Mouse (Mus musculus) MEL (cell line): Measurements from ENCODE around the gene Gucd1.

ENCODE experiments used
- CTCF ChIP-seq, 3 experiments: IDR thresholded peaks in 2 of 3; conservative IDR thresholded peaks in 1 of 3; 2 replicates each; pipeline ENCODE4 v1.5.1; 2011 to 2012; ENCODE audit warnings: low read length in 3 of 3, low read depth in 2 of 3, mild to moderate bottlenecking in 2 of 3, improper control_type of control experiment in 1 of 3, inconsistent platforms in 1 of 3, mixed read lengths in 1 of 3, moderate library complexity in 1 of 3; ENCODE audit not compliant: control insufficient read depth in 1 of 3, insufficient read depth in 1 of 3, poor library complexity in 1 of 3, severe bottlenecking in 1 of 3
- E2F4 ChIP-seq: IDR thresholded peaks from 2 replicates; pipeline ENCODE4 v1.6.1; 2011; ENCODE audit warnings: low read depth, low read length, improper control_type of control experiment, borderline replicate concordance
- MAFK ChIP-seq: IDR thresholded peaks from 2 replicates; pipeline ENCODE4 v1.6.1; 2011; ENCODE audit warnings: low read depth, mild to moderate bottlenecking, low read length, improper control_type of control experiment, borderline replicate concordance
- UBTF ChIP-seq: IDR thresholded peaks from 2 replicates; pipeline ENCODE4 v1.6.1; 2012; ENCODE audit warnings: low read depth, mild to moderate bottlenecking, inconsistent platforms, low read length, improper control_type of control experiment, moderate library complexity, borderline replicate concordance; ENCODE audit not compliant: insufficient read depth
- USF1 ChIP-seq: IDR thresholded peaks from 2 replicates; pipeline ENCODE4 v1.6.1; 2014; ENCODE audit warnings: low read depth, mild to moderate bottlenecking, inconsistent platforms, low read length, improper control_type of control experiment, moderate library complexity

GRCm38 (mm10) chr10:75441800-75442199 lies 76.0 kb downstream of the Gucd1 start:
- TF ChIP-seq E2F4 (no peak), USF1 (no peak), MAFK (no peak), CTCF (IDR thresholded peaks at IDR 0.05 in 2 of 3, conservative IDR thresholded peaks at IDR 0.05 in 1 of 3; ENCODE audit: control insufficient read depth in 1 of 3, insufficient read depth in 1 of 3, low read depth in 2 of 3, low read length in 3 of 3, poor library complexity in 1 of 3, severe bottlenecking in 1 of 3) (no peak), UBTF (no peak)
